Mouse (Mus musculus) liver, adult 2 months (tissue): ENCODE measurements at regions not wholly inside any gene's neighbourhood (a gene's known extent, or its start where the extent isn't known, plus 50 kb on each side); places are given as distances from the start of the nearest gene placed in this dataset.

Experiments used
- DNase-seq: peaks from one replicate; pipeline ENCODE4 v3.0.0-alpha.2; 2011; ENCODE audit warnings: low read depth, low spot score; ENCODE audit errors: extremely low read depth
- H3K27ac ChIP-seq: fragments of 200-500 bp; replicated peaks from 2 replicates; pipeline ENCODE4 v1.5.1; 2012; ENCODE audit warnings: low read depth, mild to moderate bottlenecking, control low read depth, inconsistent platforms, low read length; ENCODE audit not compliant: insufficient read depth
- H3K27me3 ChIP-seq: fragments of 200-500 bp; 2 replicates; pipeline ENCODE4 v1.6.1; 2012; ENCODE audit warnings: mild to moderate bottlenecking, moderate library complexity, low read length, inconsistent platforms; ENCODE audit not compliant: control insufficient read depth, insufficient read depth
- H3K36me3 ChIP-seq: fragments of 200-500 bp; 2 replicates; pipeline ENCODE4 v1.6.1; 2012; ENCODE audit warnings: low read length, inconsistent platforms; ENCODE audit not compliant: control insufficient read depth, insufficient read depth
- H3K4me1 ChIP-seq: fragments of 200-500 bp; 2 replicates; pipeline ENCODE4 v1.6.1; 2011; ENCODE audit warnings: low read length; ENCODE audit not compliant: control insufficient read depth, insufficient read depth
- H3K4me3 ChIP-seq: fragments of 200-500 bp; 2 replicates; pipeline ENCODE4 v1.5.1; 2011; ENCODE audit warnings: low read depth, mild to moderate bottlenecking, control low read depth, low read length, moderate library complexity; ENCODE audit not compliant: insufficient read depth
- H3K79me2 ChIP-seq: fragments of 200-500 bp; 2 replicates; pipeline ENCODE4 v1.6.1; 2012; ENCODE audit warnings: inconsistent platforms, mild to moderate bottlenecking, low read length, moderate library complexity; ENCODE audit not compliant: control insufficient read depth, insufficient read depth
- H3K9ac ChIP-seq: fragments of 200-500 bp; 2 replicates; pipeline ENCODE4 v1.6.1; 2012; ENCODE audit warnings: low read depth, mild to moderate bottlenecking, control low read depth, inconsistent platforms, low read length
- CTCF ChIP-seq: fragments of 200-500 bp; IDR thresholded peaks from 2 replicates; pipeline ENCODE4 v1.5.1; 2011; ENCODE audit warnings: low read depth, low read length, control low read depth
- POLR2A ChIP-seq: fragments of 200-500 bp; IDR thresholded peaks from 2 replicates; pipeline ENCODE4 v1.6.1; 2011; ENCODE audit warnings: low read length, control low read depth; ENCODE audit not compliant: insufficient read depth; ENCODE audit errors: extremely low read depth
- WGBS: fragments of 180-500 bp; shearing (Covaris S2); methylation state at CpG from one replicate; pipeline ENCODE4 v1.1.7; 2018; 5-methylcytosine and 5-hydroxymethylcytosine counted together

- 94% methylated on average over 9 of the region's 9 CpGs for WGBS
- Histone ChIP-seq H3K27ac (no peak overlapping the region), H3K79me2 (no peaks in the 10 kb centered on the region), H3K4me1 (peaks cover 20% of the 10 kb centered on the region), H3K27me3 (no peaks in the 10 kb centered on the region), H3K36me3 (no peaks in the 10 kb centered on the region), H3K9ac (no peak overlapping the region), H3K4me3 (no peak overlapping the region)
- TF ChIP-seq CTCF (no peak), POLR2A (no peak)
- DNase-seq: no peak
Observed at GRCm38 (mm10) chr14:46610226-46610855, 150.0 kb upstream of the Cdkn3 start.

- Histone ChIP-seq H3K4me3 (no peak overlapping the region), H3K4me1 (peaks cover 7% of the 10 kb centered on the region; the same call in 1 of the 2 replicates), H3K36me3 (no peaks in the 10 kb centered on the region), H3K27me3 (no peaks in the 10 kb centered on the region), H3K9ac (no peak overlapping the region), H3K79me2 (no peaks in the 10 kb centered on the region), H3K27ac (peak overlapping the region; percentile 79)
- 19% methylated on average over 3 of the region's 3 CpGs for WGBS
- peak; percentile 63 for DNase-seq
- no peak for TF ChIP-seq POLR2A
Observed at GRCm38 (mm10) chr14:46606694-46607093, 153.6 kb upstream of the Cdkn3 start.

- H3K79me2 ChIP-seq: no peaks in the 10 kb centered on the region
- H3K9ac ChIP-seq: no peak overlapping the region
- peaks cover 7% of the 10 kb centered on the region; the same call in 1 of the 2 replicates for H3K4me1 ChIP-seq
- H3K36me3 ChIP-seq: no peaks in the 10 kb centered on the region
- DNase-seq: peak; percentile 96
- H3K27ac ChIP-seq: peak overlapping the region; percentile 79
- WGBS: 11% methylated on average over 9 of the region's 9 CpGs
- TF ChIP-seq POLR2A: no peak
- no peak for TF ChIP-seq CTCF
- no peaks in the 10 kb centered on the region for H3K27me3 ChIP-seq
- no peak overlapping the region for H3K4me3 ChIP-seq
Observed at GRCm38 (mm10) chr14:46606037-46606436, 154.3 kb upstream of the Cdkn3 start.

DNA sequence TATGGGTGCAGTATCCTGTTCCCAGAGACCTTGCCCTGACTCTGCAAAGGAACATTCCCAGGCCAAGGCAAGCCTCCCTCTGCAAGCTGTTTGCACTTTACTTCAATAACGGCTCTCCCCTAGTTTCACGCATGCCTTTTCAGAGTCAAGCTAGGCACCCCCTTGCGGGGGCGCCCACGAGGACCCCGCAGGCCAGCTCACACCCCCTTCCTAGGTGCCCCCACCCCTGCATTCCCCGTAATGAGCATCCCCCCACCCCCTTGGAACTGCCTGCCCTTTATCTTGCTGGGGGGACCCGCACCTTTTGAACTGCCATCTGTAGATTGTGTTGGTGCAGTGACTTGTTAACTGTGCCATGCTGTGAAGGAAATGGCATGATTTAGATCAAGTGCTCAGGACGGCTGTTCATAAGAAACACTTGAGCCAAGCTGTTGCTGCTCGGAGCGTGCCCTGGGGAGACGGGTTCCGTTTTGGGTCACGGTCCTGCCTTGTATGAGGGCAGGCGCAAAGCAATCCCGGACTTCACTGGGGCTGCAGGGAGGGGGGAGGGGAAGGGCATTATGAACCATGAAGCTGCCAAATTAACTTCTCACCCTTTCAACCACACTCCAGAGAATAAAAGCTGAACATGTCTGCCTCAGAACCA, 155.3 kb upstream of the Cdkn3 start:
- TF ChIP-seq CTCF: no peak
- TF ChIP-seq POLR2A: no peak
- Histone ChIP-seq H3K79me2 (no peaks in the 10 kb centered on the region), H3K4me1 (peaks cover 7% of the 10 kb centered on the region; the same call in 1 of the 2 replicates), H3K4me3 (no peak overlapping the region), H3K27me3 (no peaks in the 10 kb centered on the region), H3K36me3 (no peaks in the 10 kb centered on the region), H3K9ac (0 out of 2 replicates have a peak overlapping the region, but pooled peaks have one; percentile 11), H3K27ac (no peak overlapping the region)
- peak; percentile 66 for DNase-seq
- 26% methylated on average over 16 of the region's 16 CpGs for WGBS

DNA sequence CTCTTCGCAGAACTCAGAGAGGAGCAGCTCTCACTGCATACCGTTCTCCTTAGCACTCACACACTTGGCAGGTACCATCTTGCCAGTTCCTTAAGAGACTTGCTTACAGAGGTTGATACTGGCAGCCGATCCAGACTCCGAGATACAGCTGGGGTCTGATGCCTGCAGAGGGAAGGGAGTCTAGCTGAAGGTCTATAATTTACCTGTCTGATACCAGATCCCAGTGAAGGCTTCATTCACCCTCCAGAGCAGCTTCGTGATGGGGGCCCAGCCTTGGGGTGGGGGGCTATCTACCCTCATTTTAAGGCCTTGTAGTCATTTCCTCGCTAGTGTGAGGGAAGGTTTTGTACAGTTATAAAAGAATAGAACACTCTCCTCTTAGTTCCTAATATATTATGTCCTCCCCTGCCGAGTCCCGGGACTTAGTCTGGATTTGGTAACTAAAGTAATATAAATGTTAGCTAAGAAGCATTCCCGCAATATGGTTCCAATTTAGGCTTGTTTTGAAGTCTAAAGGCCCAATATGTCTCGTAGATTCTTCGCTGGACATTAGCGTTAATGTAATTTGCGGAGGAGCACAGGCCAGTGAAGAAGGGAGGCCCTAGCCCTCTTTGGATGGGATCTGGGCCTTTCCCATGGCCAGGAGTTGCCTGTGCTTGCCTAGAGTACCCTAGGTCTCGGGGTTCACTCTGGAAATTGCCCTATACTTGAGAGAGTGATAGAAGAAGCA, 156.0 kb upstream of the Cdkn3 start:
- no peaks in the 10 kb centered on the region for H3K27me3 ChIP-seq

More for the DNA sequence above, 156.0 kb upstream of the Cdkn3 start:
- TF ChIP-seq POLR2A (no peak), CTCF (no peak)
- H3K79me2 ChIP-seq: no peaks in the 10 kb centered on the region
- DNase-seq: no peak
- no peak overlapping the region for H3K27ac ChIP-seq
- H3K4me1 ChIP-seq: peaks cover 7% of the 10 kb centered on the region; the same call in 1 of the 2 replicates
- H3K36me3 ChIP-seq: no peaks in the 10 kb centered on the region
- no peak overlapping the region for H3K9ac ChIP-seq
- WGBS: 94% methylated on average over 14 of the region's 14 CpGs
- no peak overlapping the region for H3K4me3 ChIP-seq
